Comparison of ENCODE assay signal across 9 mouse cellular contexts in the genomic region with DNA sequence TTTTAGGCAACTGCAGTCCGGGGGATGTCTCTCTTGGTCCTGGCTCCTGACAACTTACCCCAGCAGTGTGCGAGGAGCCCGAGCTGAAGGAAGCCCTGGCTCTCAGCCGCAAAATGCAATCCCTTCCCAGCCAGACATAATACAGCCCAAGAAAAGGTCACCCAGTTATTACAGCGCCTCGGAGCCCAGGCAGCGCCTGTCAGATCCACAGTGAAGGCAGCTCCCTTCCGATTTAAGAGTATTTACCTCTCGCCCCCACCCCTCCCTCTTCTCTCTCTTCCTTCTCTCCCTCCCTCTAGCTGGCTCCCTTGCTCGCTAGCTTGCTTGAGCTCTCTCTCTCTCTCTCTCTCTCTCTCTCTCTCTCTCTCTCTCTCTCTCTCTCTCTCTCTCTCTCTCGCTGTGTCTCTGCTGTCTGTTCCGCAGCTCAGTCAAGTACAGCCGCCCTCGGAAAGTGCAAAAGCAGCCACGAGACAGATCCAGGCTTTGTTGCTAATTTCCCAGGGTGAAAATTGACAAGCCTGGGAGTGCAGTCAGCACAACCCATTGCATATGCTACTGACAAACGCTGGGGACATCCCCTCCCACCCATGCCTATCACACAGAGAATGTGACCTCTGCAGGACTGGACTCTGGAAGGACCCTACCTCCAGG.
DNase-seq lines count a peak whose midpoint lies in the region; ATAC-seq and TF ChIP-seq lines count a peak whose summit lies in the region.
"Had no signal": no experiment of that assay in that cellular context is flagged by ENCODE, and none has a peak within 500 bp of the region (broad histone marks: within the 10 kb centered on the region; RNA-seq: fewer than 3 reads in every experiment).

No protein-coding gene starts in this region.

- no peaks in the 10 kb centered on the region for H3K36me3 ChIP-seq in midbrain, embryonic 16.5 days (ENCODE audit: control insufficient read depth, insufficient read depth, low read length)

- no peaks in the 10 kb centered on the region; the same call in 1 of the 2 replicates for H3K27me3 ChIP-seq in cerebellum, adult 2 months (ENCODE audit: control insufficient read depth, insufficient read depth, low read length)
- no peaks in the 10 kb centered on the region for H3K27me3 ChIP-seq in midbrain, embryonic 16.5 days (ENCODE audit: control insufficient read depth, insufficient read depth, low read depth, low read length)

- H3K9ac ChIP-seq in midbrain, embryonic 16.5 days (ENCODE audit: low read depth, low read length): peak overlapping the region; percentile 69

- peak overlapping the region; percentile 36 for H3K4me3 ChIP-seq in cerebellum, adult 2 months (replicated peaks; ENCODE audit: insufficient read depth, low read depth, low read length)
- peak overlapping the region; percentile 58 for H3K4me3 ChIP-seq in midbrain, embryonic 16.5 days (ENCODE audit: low read depth, low read length)

- TF ChIP-seq POLR2A in cerebellum, adult 2 months (IDR thresholded peaks at IDR 0.05; ENCODE audit: borderline replicate concordance, insufficient read depth, low read length): no peak

- under 1% methylated on average over 16 of the region's 16 CpGs for WGBS in cerebellum, adult 2 months
- WGBS in midbrain, embryonic 16.5 days: 0% methylated on average over 16 of the region's 16 CpGs

- peak overlapping the region; percentile 57 for H3K4me2 ChIP-seq in midbrain, embryonic 16.5 days (ENCODE audit: low read length)

- TF ChIP-seq CTCF in cerebellum, adult 2 months (IDR thresholded peaks at IDR 0.05; ENCODE audit: borderline replicate concordance, insufficient read depth, low read depth, low read length): no peak

- DNase-seq in cerebellum, adult 2 months: peak in 1 of 2 experiments; percentile 4
- DNase-seq in cerebellum, adult 8-10 months: no peak
- peak; percentile 77 for DNase-seq in brain, adult 2 months (ENCODE audit: low read depth, low spot score)
- peak; percentile 68 to 74 for DNase-seq in frontal cortex, postnatal 36 days (ENCODE audit: low spot score in 2 of 2)
- peak; percentile 58 to 69 for DNase-seq in layer of hippocampus, postnatal 36 days
- DNase-seq in thymus, postnatal 25 days: no peak
- DNase-seq in gastrocnemius, postnatal 10 days: no peak

- peak; percentile 20 for ATAC-seq in midbrain, embryonic 16.5 days

- H3K27ac ChIP-seq in cerebellum, adult 2 months (ENCODE audit: insufficient read depth, low read length): no peak overlapping the region
- peak overlapping the region; percentile 85 for H3K27ac ChIP-seq in midbrain, embryonic 16.5 days (ENCODE audit: low read length)

- no peaks in the 10 kb centered on the region for H3K9me3 ChIP-seq in midbrain, embryonic 16.5 days (replicated peaks; ENCODE audit: control insufficient read depth, low read length, poor library complexity, severe bottlenecking)

- H3K4me1 ChIP-seq in cerebellum, adult 2 months (ENCODE audit: control insufficient read depth, insufficient read depth, low read length): no peaks in the 10 kb centered on the region; the same call in 1 of the 2 replicates
- H3K4me1 ChIP-seq in midbrain, embryonic 16.5 days (ENCODE audit: control insufficient read depth, insufficient read depth, low read length): peaks cover 26% of the 10 kb centered on the region
- H3K4me1 ChIP-seq: megakaryocyte, embryonic 14.5 days had no signal

Comparison
In these comparisons a context has a peak if more than half of its experiments do, and no peak if none do; other contexts are left out.
1. DNase-seq: peak in brain, adult 2 months (single experiment), frontal cortex, postnatal 36 days (2 of 2) and layer of hippocampus, postnatal 36 days (2 of 2); none in cerebellum, adult 8-10 months (single experiment), thymus, postnatal 25 days (single experiment) and gastrocnemius, postnatal 10 days (single experiment).